Mouse (Mus musculus): Measurements from ENCODE around the gene Tlr7. TPM values are rescaled to one million over a fixed set of nuclear protein-coding genes. Genes with fewer than 3 reads are reported as not detected.
"Not testable (repeated sequence)": the region's sequence is repeated elsewhere in the genome, so short reads cannot be mapped to it uniquely, and the experiment has no call there.

Tlr7 gene
- polyA plus RNA-seq (2012; ENCODE audit: insufficient read depth, insufficient read length, missing spikeins) = 1.4 and 2.1 TPM in 2 replicates

DNA sequence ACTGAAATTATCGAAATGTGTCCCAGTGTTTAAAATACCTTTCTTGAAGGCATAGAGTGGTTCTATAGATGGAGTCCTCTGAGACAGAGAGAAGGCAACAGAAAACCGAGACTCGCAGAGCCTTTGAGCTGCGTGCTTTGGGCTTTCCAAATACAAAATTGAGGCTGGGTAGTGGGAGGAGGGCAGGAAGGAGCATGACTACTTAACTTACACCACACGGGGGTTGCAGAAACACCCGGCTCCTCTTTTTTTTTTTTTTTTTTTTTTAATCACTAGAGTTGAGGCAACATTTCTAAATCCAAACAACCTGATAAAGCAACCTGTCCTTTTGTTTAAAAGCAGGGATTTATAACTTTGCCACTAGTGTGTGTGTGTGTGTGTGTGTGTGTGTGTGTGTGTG lies at the start of gene Tlr7:
Gene Tlr7, minus strand, starts transcription at position 160 of the 400 bp plus-strand sequence.
- Histone ChIP-seq H3K27ac (replicated peaks; ENCODE audit: low read depth, low read length) (peak within 1 kb of the TSS; percentile 52), H3K4me3 (ENCODE audit: insufficient read depth, low read depth, low read length) (no peak within 1 kb of the TSS; the same call in 1 of the 2 replicates), H3K4me1 (ENCODE audit: control insufficient read depth, insufficient read depth, insufficient read length, low read length) (no peaks in the 10 kb centered on the region)

DNA sequence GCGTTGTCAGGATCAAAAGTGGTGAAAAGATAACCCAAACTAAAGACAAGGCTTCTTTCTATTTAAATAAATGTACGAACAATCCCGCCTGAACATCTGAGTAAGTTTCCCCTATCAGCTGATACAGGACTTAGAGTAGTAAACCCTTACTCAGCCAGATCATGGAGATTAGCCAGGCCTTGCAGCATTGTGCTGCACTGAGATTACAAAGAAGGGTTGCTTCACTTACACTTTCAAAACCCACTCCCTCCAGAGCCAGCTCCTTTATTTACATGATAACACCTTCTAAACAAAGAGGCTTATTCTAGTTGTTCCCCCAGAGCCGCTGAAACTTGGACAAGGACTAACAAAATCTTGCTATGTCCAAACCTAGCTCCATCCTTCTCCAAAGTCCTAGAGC lies 49.7 kb upstream of the Tlr7 start:
- H3K4me3 ChIP-seq (ENCODE audit: insufficient read depth, low read depth, low read length) = no peak overlapping the region
- no peaks in the 10 kb centered on the region for H3K4me1 ChIP-seq (ENCODE audit: control insufficient read depth, insufficient read depth, insufficient read length, low read length)
- H3K27ac ChIP-seq (replicated peaks; ENCODE audit: low read depth, low read length) = no peak overlapping the region

DNA sequence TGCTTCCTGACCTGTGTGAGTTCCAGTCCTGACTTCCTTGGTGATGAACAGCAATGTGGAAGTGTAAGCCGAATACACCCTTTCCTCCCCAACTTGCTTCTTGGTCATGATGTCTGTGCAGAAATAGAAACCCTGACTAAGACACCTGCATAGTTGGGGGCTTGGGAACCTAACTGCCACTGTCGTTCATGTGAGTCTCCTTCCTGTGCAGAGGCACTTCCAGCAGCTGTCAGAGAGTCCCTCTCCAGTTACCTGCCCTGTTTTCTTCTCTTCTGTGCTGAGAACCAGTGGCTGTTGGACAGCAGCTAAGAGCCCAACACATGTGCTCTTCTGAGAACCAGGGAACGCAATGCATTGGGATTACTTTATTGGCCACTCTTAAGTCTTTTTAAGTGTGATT lies 30.9 kb upstream of the Tlr7 start:
- H3K27ac ChIP-seq (replicated peaks; ENCODE audit: low read depth, low read length); H3K4me1 ChIP-seq (ENCODE audit: control insufficient read depth, insufficient read depth, insufficient read length, low read length); H3K4me3 ChIP-seq (ENCODE audit: insufficient read depth, low read depth, low read length): not testable (repeated sequence)

DNA sequence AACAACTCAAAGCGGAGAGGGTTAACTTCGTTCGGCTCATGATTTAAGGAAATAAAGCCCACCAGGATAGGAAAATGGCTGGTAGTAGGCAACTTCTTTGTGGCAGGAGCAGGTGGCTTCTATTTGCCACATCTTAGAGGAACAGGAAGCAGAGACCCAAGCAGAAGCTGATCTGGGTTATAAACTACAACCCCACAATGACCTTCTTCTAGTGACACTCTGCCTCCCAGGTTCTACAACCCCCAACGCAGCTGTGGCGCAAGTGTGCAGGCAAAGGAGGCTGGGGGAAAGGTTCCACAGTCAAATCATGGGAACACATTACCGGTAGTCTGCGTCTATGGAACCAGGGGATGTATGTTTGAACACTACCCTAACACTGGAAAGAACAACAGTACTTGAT lies 29.3 kb upstream of the Tlr7 start:
- Histone ChIP-seq H3K4me3 (ENCODE audit: insufficient read depth, low read depth, low read length) (no peak overlapping the region), H3K4me1 (ENCODE audit: control insufficient read depth, insufficient read depth, insufficient read length, low read length) (no peaks in the 10 kb centered on the region), H3K27ac (replicated peaks; ENCODE audit: low read depth, low read length) (no peak overlapping the region)

DNA sequence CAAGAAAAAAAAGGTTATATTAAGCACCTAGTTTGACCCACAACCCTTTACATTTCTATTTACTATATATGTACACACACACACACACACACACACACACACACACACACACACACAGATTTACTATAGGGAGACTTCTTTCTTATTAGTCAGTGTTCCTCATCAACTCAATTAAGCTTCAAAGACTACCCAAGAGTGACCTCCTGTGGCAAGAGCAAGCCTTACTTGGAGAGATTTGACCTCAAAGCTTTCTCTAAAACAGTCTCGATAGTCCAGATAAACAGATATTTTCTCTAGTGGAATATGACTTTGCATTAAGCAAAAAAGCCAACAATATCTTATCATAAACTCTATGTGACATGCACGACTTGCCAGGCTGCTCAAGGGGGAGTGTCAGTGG lies 27.1 kb upstream of the Tlr7 start:
- no peak overlapping the region for H3K27ac ChIP-seq (replicated peaks; ENCODE audit: low read depth, low read length)
- H3K4me1 ChIP-seq (ENCODE audit: control insufficient read depth, insufficient read depth, insufficient read length, low read length) = no peaks in the 10 kb centered on the region
- H3K4me3 ChIP-seq (ENCODE audit: insufficient read depth, low read depth, low read length) = no peak overlapping the region

DNA sequence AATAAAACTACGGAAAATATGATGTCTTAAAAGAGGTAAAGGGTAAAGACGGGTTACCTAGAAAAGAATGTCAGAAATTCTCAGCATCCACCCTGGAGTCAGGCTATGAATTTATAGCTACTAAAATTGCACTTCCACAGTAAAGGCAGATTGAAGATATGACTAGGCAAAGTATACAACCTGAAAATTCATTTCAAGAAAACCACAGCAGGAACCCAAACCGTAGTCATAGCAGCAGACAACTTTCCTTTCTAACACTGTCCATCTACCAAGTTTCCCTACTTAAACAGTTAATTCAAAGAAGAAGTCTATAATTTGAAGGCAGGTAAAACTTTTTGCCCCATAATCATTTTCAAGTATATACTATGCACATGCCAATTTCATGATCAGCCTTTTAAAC lies 25.6 kb upstream of the Tlr7 start:
- Histone ChIP-seq H3K27ac (replicated peaks; ENCODE audit: low read depth, low read length) (no peak overlapping the region), H3K4me1 (ENCODE audit: control insufficient read depth, insufficient read depth, insufficient read length, low read length) (no peaks in the 10 kb centered on the region), H3K4me3 (ENCODE audit: insufficient read depth, low read depth, low read length) (no peak overlapping the region)

DNA sequence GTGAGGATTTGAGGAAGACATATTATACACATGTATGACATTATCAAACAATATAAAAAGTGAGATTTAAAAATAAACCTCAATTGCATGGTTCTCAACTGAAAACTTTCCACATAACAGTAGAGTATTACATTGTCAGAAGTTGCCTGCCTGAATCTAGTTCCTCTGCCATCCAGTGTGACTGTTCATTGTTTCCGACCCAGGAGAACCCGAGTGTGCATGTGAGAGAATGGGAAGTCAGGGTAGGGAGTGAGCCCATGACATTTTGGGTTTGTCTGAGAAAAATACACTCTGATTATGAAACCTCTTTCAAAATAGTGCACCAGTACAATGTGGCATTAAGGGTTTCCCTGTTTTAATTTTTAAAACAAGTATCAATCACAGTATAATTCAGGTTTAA lies 23.3 kb upstream of the Tlr7 start:
- Histone ChIP-seq H3K27ac (replicated peaks; ENCODE audit: low read depth, low read length) (no peak overlapping the region), H3K4me3 (ENCODE audit: insufficient read depth, low read depth, low read length) (no peak overlapping the region), H3K4me1 (ENCODE audit: control insufficient read depth, insufficient read depth, insufficient read length, low read length) (no peaks in the 10 kb centered on the region)

DNA sequence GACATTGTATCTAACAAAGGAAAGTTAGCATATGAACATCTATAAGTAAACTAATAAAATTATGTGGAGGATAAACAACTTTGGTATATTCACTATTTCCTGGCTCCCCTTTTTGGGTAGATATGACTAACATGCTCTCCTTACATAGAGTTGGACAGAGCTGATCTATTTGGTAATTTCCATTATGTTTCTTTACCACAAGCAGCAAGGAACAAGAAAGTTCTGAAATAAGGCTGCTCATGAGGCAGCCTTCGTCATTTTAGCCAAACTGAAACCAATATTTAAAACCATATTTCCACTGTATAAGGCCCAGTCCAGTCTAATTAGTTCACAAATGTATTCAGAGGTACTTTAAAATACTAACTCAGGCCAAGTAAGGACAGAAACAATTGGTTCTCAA lies 16.1 kb upstream of the Tlr7 start:
- Histone ChIP-seq H3K4me3 (ENCODE audit: insufficient read depth, low read depth, low read length) (no peak overlapping the region), H3K27ac (replicated peaks; ENCODE audit: low read depth, low read length) (no peak overlapping the region), H3K4me1 (ENCODE audit: control insufficient read depth, insufficient read depth, insufficient read length, low read length) (no peaks in the 10 kb centered on the region)

DNA sequence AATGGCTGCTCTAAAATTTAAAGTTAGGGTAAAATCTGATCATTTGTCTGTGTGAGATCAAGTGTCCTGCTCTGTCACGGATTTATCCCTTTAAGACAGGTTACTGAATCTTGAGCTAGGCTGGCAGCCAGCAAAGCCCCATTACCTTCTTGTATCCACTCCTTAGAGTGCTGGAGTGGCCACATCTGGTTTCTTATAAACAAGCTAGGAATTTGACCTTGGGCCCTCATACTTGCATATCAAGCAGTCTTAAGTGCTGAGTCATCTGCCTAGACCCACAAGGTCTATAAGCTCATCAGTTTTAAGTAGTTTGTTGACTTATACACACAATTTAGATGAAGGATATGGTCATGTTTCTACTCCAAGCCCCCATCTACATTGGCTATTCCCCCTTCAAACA lies 14.0 kb upstream of the Tlr7 start:
- Histone ChIP-seq H3K4me3 (ENCODE audit: insufficient read depth, low read depth, low read length) (no peak overlapping the region), H3K27ac (replicated peaks; ENCODE audit: low read depth, low read length) (no peak overlapping the region), H3K4me1 (ENCODE audit: control insufficient read depth, insufficient read depth, insufficient read length, low read length) (no peaks in the 10 kb centered on the region)

DNA sequence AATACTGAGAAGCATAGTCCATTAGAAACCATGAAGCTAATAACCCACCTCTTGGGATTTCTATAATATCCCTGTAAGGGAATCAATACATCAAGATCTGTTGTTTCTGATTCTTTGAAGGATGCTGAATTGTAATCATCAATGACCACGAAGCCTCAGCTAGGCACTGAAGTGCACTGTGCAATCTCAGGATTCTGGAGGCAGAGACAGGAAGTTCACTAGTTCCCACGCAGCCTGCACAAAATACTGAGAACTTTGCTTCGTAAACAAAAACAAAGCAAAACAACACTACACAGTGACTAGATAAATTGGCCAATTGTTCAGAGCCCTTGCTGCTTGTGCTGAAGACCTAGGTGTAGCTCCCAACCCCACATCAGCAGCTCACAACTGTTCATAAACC lies 11.5 kb upstream of the Tlr7 start:
- no peaks in the 10 kb centered on the region for H3K4me1 ChIP-seq (ENCODE audit: control insufficient read depth, insufficient read depth, insufficient read length, low read length)
- H3K4me3 ChIP-seq (ENCODE audit: insufficient read depth, low read depth, low read length) = no peak overlapping the region
- H3K27ac ChIP-seq (replicated peaks; ENCODE audit: low read depth, low read length) = no peak overlapping the region

DNA sequence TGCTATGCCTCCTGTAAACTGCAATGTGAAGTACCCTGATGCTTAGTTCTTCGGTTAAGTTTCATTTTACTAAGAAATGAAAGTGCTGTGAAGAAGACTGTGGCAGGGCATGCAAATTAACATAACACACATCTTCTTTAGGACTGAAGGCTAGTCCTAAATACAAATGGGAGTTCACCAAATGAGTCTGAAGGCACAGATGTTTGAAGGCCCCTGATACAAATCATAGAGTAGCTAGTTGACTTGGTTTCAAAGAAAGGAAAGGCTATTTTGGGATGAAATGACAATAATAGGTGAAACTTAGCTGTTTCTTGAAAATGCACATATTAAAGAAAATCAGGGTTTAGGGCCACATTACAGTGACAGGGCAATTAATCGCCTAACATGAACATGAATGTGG lies 9.8 kb upstream of the Tlr7 start:
- Histone ChIP-seq H3K4me1 (ENCODE audit: control insufficient read depth, insufficient read depth, insufficient read length, low read length) (no peaks in the 10 kb centered on the region), H3K27ac (replicated peaks; ENCODE audit: low read depth, low read length) (no peak overlapping the region)

DNA sequence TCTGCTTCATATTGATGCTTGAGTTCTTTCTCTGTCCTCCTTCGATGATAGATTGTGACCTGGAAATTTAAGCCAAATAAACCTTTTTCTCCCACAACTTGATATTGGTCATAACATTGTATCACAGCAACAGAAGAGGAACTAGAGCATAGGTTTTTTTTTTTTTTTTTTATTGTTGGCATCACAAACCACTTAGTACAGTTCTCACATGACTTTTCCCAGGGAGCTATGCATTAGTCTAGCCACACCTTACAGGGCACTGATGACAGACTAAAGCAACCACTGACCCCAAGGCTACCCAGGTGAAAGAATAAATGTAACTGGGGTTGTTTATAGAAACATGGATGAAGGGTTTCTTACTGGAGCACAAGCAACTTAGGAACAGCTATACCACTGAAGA lies 7.6 kb upstream of the Tlr7 start:
- Histone ChIP-seq H3K27ac (replicated peaks; ENCODE audit: low read depth, low read length) (no peak overlapping the region), H3K4me1 (ENCODE audit: control insufficient read depth, insufficient read depth, insufficient read length, low read length) (no peaks in the 10 kb centered on the region), H3K4me3 (ENCODE audit: insufficient read depth, low read depth, low read length) (no peak overlapping the region)

More for the DNA sequence above, 9.8 kb upstream of the Tlr7 start:
- no peak overlapping the region for H3K4me3 ChIP-seq (ENCODE audit: insufficient read depth, low read depth, low read length)

DNA sequence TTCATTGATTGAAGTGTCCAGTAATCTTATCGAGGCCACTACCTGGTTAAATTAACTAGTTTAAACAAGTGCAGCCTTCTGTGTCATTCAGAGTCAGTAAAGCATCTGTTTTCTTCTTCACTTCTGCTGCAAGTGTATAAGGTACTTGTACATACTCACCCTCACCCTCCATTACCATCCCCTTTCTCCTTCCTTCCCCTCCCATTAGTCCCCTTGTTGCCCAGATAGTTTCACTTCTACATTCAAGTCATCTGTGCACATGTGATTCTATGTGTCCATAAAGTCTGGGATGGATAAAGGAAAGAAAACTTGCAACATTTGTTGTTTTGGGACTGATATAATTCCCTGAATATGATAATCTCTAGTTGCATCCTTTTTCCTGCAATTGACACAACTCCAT lies 4.2 kb upstream of the Tlr7 start:
- Histone ChIP-seq H3K27ac (replicated peaks; ENCODE audit: low read depth, low read length) (no peak overlapping the region), H3K4me3 (ENCODE audit: insufficient read depth, low read depth, low read length) (no peak overlapping the region), H3K4me1 (ENCODE audit: control insufficient read depth, insufficient read depth, insufficient read length, low read length) (no peaks in the 10 kb centered on the region)

DNA sequence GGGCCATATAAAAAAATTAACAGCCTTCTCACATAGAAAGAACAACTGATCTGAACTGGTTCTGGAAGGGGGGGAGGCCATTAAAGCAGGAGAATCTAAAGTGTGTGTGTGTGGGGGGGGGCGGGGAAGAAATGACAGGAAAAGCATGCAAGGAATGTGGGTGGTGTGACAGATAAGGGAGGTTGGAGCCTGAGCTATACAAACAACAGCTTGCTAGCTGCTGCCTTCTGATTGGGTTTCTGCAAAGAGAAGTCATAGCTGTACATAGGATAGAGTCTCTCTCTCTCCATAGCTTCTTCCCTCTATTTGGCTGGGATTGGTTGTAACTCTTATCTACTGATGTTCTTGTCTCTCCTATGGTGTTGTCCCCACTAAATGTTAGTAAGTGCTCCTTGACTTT lies 2.2 kb upstream of the Tlr7 start:
- Histone ChIP-seq H3K4me1 (ENCODE audit: control insufficient read depth, insufficient read depth, insufficient read length, low read length) (no peaks in the 10 kb centered on the region), H3K27ac (replicated peaks; ENCODE audit: low read depth, low read length) (no peak overlapping the region), H3K4me3 (ENCODE audit: insufficient read depth, low read depth, low read length) (no peak overlapping the region)

DNA sequence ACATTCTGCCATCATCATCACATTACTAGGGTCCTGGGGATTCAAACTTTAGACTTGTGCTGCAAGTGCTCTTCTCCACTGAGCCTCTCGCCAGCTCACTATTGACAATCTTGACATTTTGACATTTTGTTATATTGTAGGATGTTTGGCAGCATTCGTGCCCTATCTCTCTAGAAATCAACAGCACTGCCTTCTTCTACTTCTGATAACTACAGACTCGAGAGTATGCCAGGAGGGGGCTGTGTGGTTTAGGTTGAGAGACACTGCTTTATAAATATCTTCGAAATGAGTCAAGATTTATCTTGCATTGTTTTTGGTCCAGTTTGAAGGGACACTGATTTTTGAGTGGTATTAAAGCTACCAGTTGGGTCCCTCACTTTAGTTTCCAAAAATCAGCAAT lies 635 bp upstream of the Tlr7 start:
- no peak overlapping the region for H3K27ac ChIP-seq (replicated peaks; ENCODE audit: low read depth, low read length)
- no peak overlapping the region for H3K4me3 ChIP-seq (ENCODE audit: insufficient read depth, low read depth, low read length)
- no peaks in the 10 kb centered on the region for H3K4me1 ChIP-seq (ENCODE audit: control insufficient read depth, insufficient read depth, insufficient read length, low read length)

DNA sequence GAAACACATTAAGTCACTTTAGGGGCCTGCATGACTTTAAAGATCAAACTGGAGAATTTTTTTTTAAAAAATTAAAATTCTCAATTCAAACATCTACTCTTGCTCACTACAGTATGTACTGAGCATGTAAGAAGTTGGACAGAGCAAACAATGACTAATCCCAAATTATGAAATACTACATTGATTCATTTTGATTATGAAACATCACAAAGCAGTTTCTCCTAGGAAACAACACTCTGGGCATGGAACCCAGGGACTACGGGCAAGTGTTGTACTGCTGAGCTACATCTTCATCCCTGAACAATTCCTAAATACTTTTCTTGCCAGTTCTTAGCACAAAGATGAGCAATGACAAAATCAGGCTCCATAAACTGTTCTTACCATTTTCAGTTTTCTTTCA lies 738 bp downstream of the Tlr7 start:
- Histone ChIP-seq H3K4me1 (ENCODE audit: control insufficient read depth, insufficient read depth, insufficient read length, low read length) (no peaks in the 10 kb centered on the region), H3K27ac (replicated peaks; ENCODE audit: low read depth, low read length) (peak overlapping the region; percentile 24; the same call in 1 of the 2 replicates), H3K4me3 (ENCODE audit: insufficient read depth, low read depth, low read length) (no peak overlapping the region; the same call in 1 of the 2 replicates)

DNA sequence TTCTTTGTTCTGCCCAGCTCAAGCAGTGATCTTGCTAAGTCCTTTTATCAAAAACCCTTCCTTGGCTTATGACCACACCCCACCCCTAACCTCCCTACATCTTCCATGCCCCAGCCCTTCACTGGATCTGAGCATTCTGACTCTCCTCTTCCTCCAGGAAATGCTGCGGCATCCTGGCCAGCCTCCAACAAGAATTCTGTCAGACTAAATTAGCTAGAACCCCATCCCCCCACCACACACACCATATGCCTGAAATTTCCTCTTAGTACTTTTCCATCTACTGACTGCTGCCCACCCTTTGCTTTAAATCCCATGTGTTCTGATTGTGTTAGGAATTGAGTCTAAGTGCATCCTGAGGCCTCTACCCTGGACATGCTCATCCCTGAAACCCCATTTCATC lies 1.3 kb downstream of the Tlr7 start:
- peak overlapping the region; percentile 52 for H3K27ac ChIP-seq (replicated peaks; ENCODE audit: low read depth, low read length)
- H3K4me1 ChIP-seq (ENCODE audit: control insufficient read depth, insufficient read depth, insufficient read length, low read length) = no peaks in the 10 kb centered on the region
- no peak overlapping the region for H3K4me3 ChIP-seq (ENCODE audit: insufficient read depth, low read depth, low read length)

Data from brown adipose tissue, adult 24 weeks (tissue).